Mouse (Mus musculus): ENCODE results near the gene Sgsm2. TPM values are rescaled to one million over a fixed set of nuclear protein-coding genes. Genes with fewer than 3 reads are reported as not detected.
A peak's percentile ranks its signal among the peaks of the same experiment; 100 is the strongest.

The Sgsm2 gene
- total and polyA plus RNA-seq, 3 experiments, result 5.1 to 8.3 (median 5.3) TPM

- intact Hi-C loops (cut with DNase I), result loop anchor here (10.0 kb wide), 1 partner anchor 328 kb away; the partner anchor contains the start of gene Hic1
- WGBS, result 93% methylated on average over 22 of the region's 22 CpGs
- H3K9ac ChIP-seq (ENCODE audit: low read depth, low read length), result no peak overlapping the region
- H3K4me3 ChIP-seq, result no peak overlapping the region
- TF ChIP-seq CTCF (IDR thresholded peaks at IDR 0.05) (no peak), POLR2A (IDR thresholded peaks at IDR 0.05; ENCODE audit: insufficient read depth, low read depth, low read length) (no peak), EP300 (IDR thresholded peaks at IDR 0.05; ENCODE audit: insufficient read depth, low read depth, low read length) (no peak)
- peaks cover 25% of the 10 kb centered on the region for H3K4me1 ChIP-seq (ENCODE audit: control insufficient read depth, insufficient read depth, low read length)
- H3K27ac ChIP-seq, result no peak overlapping the region
- no peaks in the 10 kb centered on the region for H3K27me3 ChIP-seq (ENCODE audit: control insufficient read depth, insufficient read depth, low read length)
- DNase-seq, result no peak
- peaks cover 5% of the 10 kb centered on the region; the same call in 1 of the 2 replicates for H3K79me2 ChIP-seq (replicated peaks; ENCODE audit: control insufficient read depth, insufficient read depth, low read length)
- H3K36me3 ChIP-seq (ENCODE audit: control insufficient read depth, insufficient read depth, low read length), result no peaks in the 10 kb centered on the region
Observed at GRCm38 (mm10) chr11:74836225-74837055, 60.4 kb downstream of the Sgsm2 start.

GRCm38 (mm10) chr11:74835593-74836224 is 61.2 kb downstream of the Sgsm2 start:
- H3K9ac ChIP-seq (ENCODE audit: low read depth, low read length), result no peak overlapping the region
- H3K4me3 ChIP-seq, result no peak overlapping the region
- intact Hi-C loops (cut with DNase I), result loop anchor here (10.0 kb wide), 1 partner anchor 329 kb away; the partner anchor contains the start of gene Hic1
- no peaks in the 10 kb centered on the region for H3K36me3 ChIP-seq (ENCODE audit: control insufficient read depth, insufficient read depth, low read length)
- peaks cover 25% of the 10 kb centered on the region for H3K4me1 ChIP-seq (ENCODE audit: control insufficient read depth, insufficient read depth, low read length)
- TF ChIP-seq POLR2A (IDR thresholded peaks at IDR 0.05; ENCODE audit: insufficient read depth, low read depth, low read length) (no peak), CTCF (IDR thresholded peaks at IDR 0.05) (no peak), EP300 (IDR thresholded peaks at IDR 0.05; ENCODE audit: insufficient read depth, low read depth, low read length) (no peak)
- WGBS, result 82% methylated on average over 6 of the region's 6 CpGs
- H3K27me3 ChIP-seq (ENCODE audit: control insufficient read depth, insufficient read depth, low read length), result no peaks in the 10 kb centered on the region
- H3K27ac ChIP-seq, result peak overlapping the region; percentile 12; the same call in 1 of the 2 replicates
- peaks cover 5% of the 10 kb centered on the region; the same call in 1 of the 2 replicates for H3K79me2 ChIP-seq (replicated peaks; ENCODE audit: control insufficient read depth, insufficient read depth, low read length)
- DNase-seq, result no peak

- peak overlapping the region; percentile 65 for H3K27ac ChIP-seq
- no peak overlapping the region for H3K4me3 ChIP-seq
- peaks cover 25% of the 10 kb centered on the region for H3K4me1 ChIP-seq (ENCODE audit: control insufficient read depth, insufficient read depth, low read length)
- no peaks in the 10 kb centered on the region for H3K27me3 ChIP-seq (ENCODE audit: control insufficient read depth, insufficient read depth, low read length)
- peaks cover 5% of the 10 kb centered on the region; the same call in 1 of the 2 replicates for H3K79me2 ChIP-seq (replicated peaks; ENCODE audit: control insufficient read depth, insufficient read depth, low read length)
- intact Hi-C loops (cut with DNase I), result loop anchor here (5.0 to 10.0 kb wide), 3 partner anchors 187 to 628 kb away; partner anchors contain the start of genes Cluh, Hic1 and Tlcd2
- TF ChIP-seq POLR2A (IDR thresholded peaks at IDR 0.05; ENCODE audit: insufficient read depth, low read depth, low read length) (no peak), EP300 (IDR thresholded peaks at IDR 0.05; ENCODE audit: insufficient read depth, low read depth, low read length) (no peak), CTCF (IDR thresholded peaks at IDR 0.05) (no peak)
- no peak for DNase-seq
- no peak overlapping the region for H3K9ac ChIP-seq (ENCODE audit: low read depth, low read length)
- 19% methylated on average over 5 of the region's 5 CpGs for WGBS
- H3K36me3 ChIP-seq (ENCODE audit: control insufficient read depth, insufficient read depth, low read length), result no peaks in the 10 kb centered on the region
Observed at GRCm38 (mm10) chr11:74834650-74835277, 62.1 kb downstream of the Sgsm2 start.

- Histone ChIP-seq H3K27me3 (ENCODE audit: control insufficient read depth, insufficient read depth, low read length) (no peaks in the 10 kb centered on the region), H3K4me3 (no peak overlapping the region), H3K79me2 (replicated peaks; ENCODE audit: control insufficient read depth, insufficient read depth, low read length) (peaks cover 5% of the 10 kb centered on the region; the same call in 1 of the 2 replicates), H3K36me3 (ENCODE audit: control insufficient read depth, insufficient read depth, low read length) (no peaks in the 10 kb centered on the region), H3K9ac (ENCODE audit: low read depth, low read length) (no peak overlapping the region), H3K27ac (peak overlapping the region; percentile 65), H3K4me1 (ENCODE audit: control insufficient read depth, insufficient read depth, low read length) (peaks cover 23% of the 10 kb centered on the region)
- WGBS, result 21% methylated on average over 1 of the region's 1 CpGs
- intact Hi-C loops (cut with DNase I), result loop anchor here (5.0 to 10.0 kb wide), 3 partner anchors 187 to 628 kb away; partner anchors contain the start of genes Cluh, Hic1 and Tlcd2
- DNase-seq, result no peak
- peak; percentile 23 for TF ChIP-seq CTCF (IDR thresholded peaks at IDR 0.05)
- no peak for TF ChIP-seq EP300 (IDR thresholded peaks at IDR 0.05; ENCODE audit: insufficient read depth, low read depth, low read length)
Observed at GRCm38 (mm10) chr11:74834359-74834638, 62.6 kb downstream of the Sgsm2 start.

GRCm38 (mm10) chr11:74833536-74834358 is 63.1 kb downstream of the Sgsm2 start:
- H3K79me2 ChIP-seq (replicated peaks; ENCODE audit: control insufficient read depth, insufficient read depth, low read length), result peaks cover 5% of the 10 kb centered on the region; the same call in 1 of the 2 replicates
- peak in 1 of 2 experiments; percentile 40 for DNase-seq
- no peak overlapping the region for H3K4me3 ChIP-seq
- no peak for TF ChIP-seq POLR2A (IDR thresholded peaks at IDR 0.05; ENCODE audit: insufficient read depth, low read depth, low read length)
- no peak for TF ChIP-seq CTCF (IDR thresholded peaks at IDR 0.05)
- TF ChIP-seq EP300 (IDR thresholded peaks at IDR 0.05; ENCODE audit: insufficient read depth, low read depth, low read length), result no peak
- H3K4me1 ChIP-seq (ENCODE audit: control insufficient read depth, insufficient read depth, low read length), result peaks cover 21% of the 10 kb centered on the region
- no peaks in the 10 kb centered on the region for H3K27me3 ChIP-seq (ENCODE audit: control insufficient read depth, insufficient read depth, low read length)
- intact Hi-C loops (cut with DNase I), result loop anchor here (5.0 to 10.0 kb wide), 3 partner anchors 186 to 629 kb away; partner anchors contain the start of genes Cluh, Hic1 and Tlcd2
- H3K36me3 ChIP-seq (ENCODE audit: control insufficient read depth, insufficient read depth, low read length), result no peaks in the 10 kb centered on the region
- no peak overlapping the region for H3K9ac ChIP-seq (ENCODE audit: low read depth, low read length)
- peak overlapping the region; percentile 65 for H3K27ac ChIP-seq
- 61% methylated on average over 8 of the region's 8 CpGs for WGBS
